Mouse (Mus musculus) heart, embryonic 15.5 days (tissue): ENCODE measurements around the gene Kxd1. TPM values are rescaled to one million over a fixed set of nuclear protein-coding genes. Genes with fewer than 3 reads are reported as not detected.
A peak's percentile ranks its signal among the peaks of the same experiment; 100 is the strongest.

Experiments
- ATAC-seq: fragments of 200-750 bp; cut with Nextera tagmentation; replicated peaks from 2 replicates; pipeline ENCODE4 v1.8.0; 2017; ENCODE audit warnings: low read depth, moderate TSS enrichment; ENCODE audit not compliant: insufficient number of reproducible peaks, insufficient read depth, low FRiP score
- H3K27ac ChIP-seq: fragments of 300-500 bp; sonication (generic); 2 replicates; pipeline ENCODE4 v1.5.1; 2015; ENCODE audit warnings: mild to moderate bottlenecking, inconsistent platforms
- H3K27me3 ChIP-seq: fragments of 300-500 bp; sonication (generic); 2 replicates; pipeline ENCODE4 v1.6.1; 2015; ENCODE audit warnings: inconsistent platforms
- H3K36me3 ChIP-seq: fragments of 300-500 bp; sonication (generic); 2 replicates; pipeline ENCODE4 v1.6.1; 2015; ENCODE audit warnings: mild to moderate bottlenecking, inconsistent platforms
- H3K4me1 ChIP-seq: fragments of 300-500 bp; sonication (generic); replicated peaks from 2 replicates; pipeline ENCODE4 v1.6.1; 2015; ENCODE audit warnings: inconsistent platforms
- H3K4me2 ChIP-seq: fragments of 300-500 bp; sonication (generic); 2 replicates; pipeline ENCODE4 v1.6.1; 2015; ENCODE audit warnings: inconsistent platforms, mild to moderate bottlenecking, moderate library complexity
- H3K4me3 ChIP-seq: fragments of 300-500 bp; sonication (generic); 2 replicates; pipeline ENCODE4 v1.5.1; 2015; ENCODE audit warnings: mild to moderate bottlenecking, inconsistent platforms
- H3K9ac ChIP-seq: fragments of 300-500 bp; sonication (generic); 2 replicates; pipeline ENCODE4 v1.6.1; 2015; ENCODE audit warnings: mild to moderate bottlenecking, inconsistent platforms
- H3K9me3 ChIP-seq: fragments of 300-500 bp; sonication (generic); replicated peaks from 2 replicates; pipeline ENCODE4 v1.6.1; 2016; ENCODE audit warnings: inconsistent platforms
- WGBS: fragments of 180-500 bp; shearing (Covaris S2); methylation state at CpG from one replicate; pipeline ENCODE4 v1.1.7; 2015; ENCODE audit warnings: mixed read lengths; 5-methylcytosine and 5-hydroxymethylcytosine counted together
- polyA plus RNA-seq: library from polyadenylated mRNA; unstranded; fragments of >200 nt; fragmentation: Nextera tagmentation; extraction: Ambion mirVana; gene quantifications from 2 replicates; pipeline ENCODE4 v1.2.1, GENCODE M21; 2015

The Kxd1 gene
- polyA plus RNA-seq = 64.5 and 68.8 TPM in 2 replicates

- Histone ChIP-seq H3K27me3 (no peaks in the 10 kb centered on the region), H3K9me3 (no peaks in the 10 kb centered on the region), H3K36me3 (peaks cover 29% of the 10 kb centered on the region), H3K9ac (peak within 1 kb of the TSS; percentile 94), H3K27ac (peak within 1 kb of the TSS; percentile 87), H3K4me1 (peaks cover 21% of the 10 kb centered on the region), H3K4me2 (peak within 1 kb of the TSS; percentile 76), H3K4me3 (peak within 1 kb of the TSS; percentile 82)
- ATAC-seq = peak; percentile 92
- WGBS = under 1% methylated on average over 46 of the region's 61 CpGs
These were observed at the start of gene Kxd1, which contains the start of gene Fkbp8 for GRCm38 (mm10) chr8:70527512-70528181. Kxd1 (minus strand) TSS chr8:70527956. Fkbp8 (plus strand) TSS chr8:70527724.

- Histone ChIP-seq H3K27me3 (no peaks in the 10 kb centered on the region), H3K9me3 (no peaks in the 10 kb centered on the region), H3K4me2 (no peak overlapping the region), H3K9ac (no peak overlapping the region), H3K36me3 (peaks cover 38% of the 10 kb centered on the region), H3K4me3 (no peak overlapping the region), H3K27ac (no peak overlapping the region), H3K4me1 (peaks cover 11% of the 10 kb centered on the region)
- WGBS = 96% methylated on average over 3 of the region's 3 CpGs
- ATAC-seq = no peak
These were observed 49.5 kb upstream of the Kxd1 start for GRCm38 (mm10) chr8:70577207-70577606.

GRCm38 (mm10) chr8:70574915-70575314, 47.2 kb upstream of the Kxd1 start:
- Histone ChIP-seq H3K9ac (no peak overlapping the region), H3K4me2 (no peak overlapping the region), H3K4me1 (peaks cover 30% of the 10 kb centered on the region), H3K27ac (peak overlapping the region; percentile 29), H3K9me3 (no peaks in the 10 kb centered on the region), H3K27me3 (no peaks in the 10 kb centered on the region), H3K4me3 (no peak overlapping the region), H3K36me3 (peaks cover 17% of the 10 kb centered on the region; the same call in 1 of the 2 replicates)
- 39% methylated on average over 4 of the region's 4 CpGs for WGBS
- no peak for ATAC-seq

GRCm38 (mm10) chr8:70574302-70574701, 46.5 kb upstream of the Kxd1 start:
- peak overlapping the region; percentile 29 for H3K27ac ChIP-seq
- no peak overlapping the region for H3K9ac ChIP-seq
- no peaks in the 10 kb centered on the region for H3K9me3 ChIP-seq
- H3K4me1 ChIP-seq = peaks cover 34% of the 10 kb centered on the region
- H3K27me3 ChIP-seq = no peaks in the 10 kb centered on the region
- H3K4me2 ChIP-seq = no peak overlapping the region
- no peak overlapping the region for H3K4me3 ChIP-seq
- peaks cover 15% of the 10 kb centered on the region; the same call in 1 of the 2 replicates for H3K36me3 ChIP-seq
- no peak for ATAC-seq

GRCm38 (mm10) chr8:70570990-70571389, 43.2 kb upstream of the Kxd1 start:
- Histone ChIP-seq H3K27ac (peak overlapping the region; percentile 71), H3K36me3 (no peaks in the 10 kb centered on the region), H3K9me3 (no peaks in the 10 kb centered on the region), H3K4me2 (no peak overlapping the region), H3K27me3 (no peaks in the 10 kb centered on the region), H3K4me1 (peaks cover 44% of the 10 kb centered on the region), H3K4me3 (no peak overlapping the region), H3K9ac (no peak overlapping the region)
- ATAC-seq = peak; percentile 81
- WGBS = 46% methylated on average over 6 of the region's 6 CpGs

- Histone ChIP-seq H3K4me3 (no peak overlapping the region), H3K27ac (peak overlapping the region; percentile 71), H3K27me3 (no peaks in the 10 kb centered on the region), H3K36me3 (no peaks in the 10 kb centered on the region), H3K4me2 (no peak overlapping the region), H3K9me3 (no peaks in the 10 kb centered on the region), H3K4me1 (peaks cover 50% of the 10 kb centered on the region), H3K9ac (no peak overlapping the region)
- no peak for ATAC-seq
These were observed 42.6 kb upstream of the Kxd1 start for GRCm38 (mm10) chr8:70570360-70570759.

- Histone ChIP-seq H3K4me2 (no peak overlapping the region), H3K9me3 (no peaks in the 10 kb centered on the region), H3K27me3 (no peaks in the 10 kb centered on the region), H3K4me1 (peaks cover 66% of the 10 kb centered on the region), H3K36me3 (no peaks in the 10 kb centered on the region), H3K9ac (no peak overlapping the region), H3K27ac (peak overlapping the region; percentile 65), H3K4me3 (no peak overlapping the region)
- ATAC-seq = peak; percentile 56; the same call in 1 of the 2 replicates
- WGBS = 22% methylated on average over 3 of the region's 3 CpGs
These were observed 37.8 kb upstream of the Kxd1 start for GRCm38 (mm10) chr8:70565561-70565960.

- no peak for ATAC-seq
- Histone ChIP-seq H3K36me3 (no peaks in the 10 kb centered on the region), H3K4me2 (no peak overlapping the region), H3K27ac (peak overlapping the region; percentile 65), H3K27me3 (no peaks in the 10 kb centered on the region), H3K4me1 (peaks cover 66% of the 10 kb centered on the region), H3K4me3 (no peak overlapping the region), H3K9me3 (no peaks in the 10 kb centered on the region), H3K9ac (no peak overlapping the region)
- 69% methylated on average over 3 of the region's 3 CpGs for WGBS
These were observed 37.0 kb upstream of the Kxd1 start for GRCm38 (mm10) chr8:70564696-70565235.

- Histone ChIP-seq H3K9me3 (no peaks in the 10 kb centered on the region), H3K4me1 (peaks cover 68% of the 10 kb centered on the region), H3K36me3 (no peaks in the 10 kb centered on the region), H3K4me2 (no peak overlapping the region), H3K27me3 (no peaks in the 10 kb centered on the region), H3K9ac (no peak overlapping the region), H3K4me3 (no peak overlapping the region), H3K27ac (0 out of 2 replicates have a peak overlapping the region, but pooled peaks have one; percentile 65)
- no peak for ATAC-seq
- WGBS = 87% methylated on average over 6 of the region's 6 CpGs
These were observed 36.1 kb upstream of the Kxd1 start for GRCm38 (mm10) chr8:70563763-70564387.

GRCm38 (mm10) chr8:70562802-70563201, 35.0 kb upstream of the Kxd1 start:
- ATAC-seq = no peak
- peaks cover 78% of the 10 kb centered on the region for H3K4me1 ChIP-seq
- no peak overlapping the region for H3K4me3 ChIP-seq
- 67% methylated on average over 3 of the region's 3 CpGs for WGBS
- H3K9ac ChIP-seq = no peak overlapping the region
- H3K9me3 ChIP-seq = no peaks in the 10 kb centered on the region
- no peak overlapping the region for H3K27ac ChIP-seq
- H3K4me2 ChIP-seq = no peak overlapping the region
- H3K36me3 ChIP-seq = no peaks in the 10 kb centered on the region
- H3K27me3 ChIP-seq = no peaks in the 10 kb centered on the region

- H3K4me1 ChIP-seq = peaks cover 81% of the 10 kb centered on the region
- H3K36me3 ChIP-seq = no peaks in the 10 kb centered on the region
- ATAC-seq = no peak
- H3K9me3 ChIP-seq = no peaks in the 10 kb centered on the region
- H3K4me3 ChIP-seq = no peak overlapping the region
- H3K9ac ChIP-seq = no peak overlapping the region
- peak overlapping the region; percentile 57 for H3K27ac ChIP-seq
- no peaks in the 10 kb centered on the region for H3K27me3 ChIP-seq
- no peak overlapping the region for H3K4me2 ChIP-seq
- 39% methylated on average over 7 of the region's 7 CpGs for WGBS
These were observed 34.2 kb upstream of the Kxd1 start for GRCm38 (mm10) chr8:70561809-70562535.
